Mouse (Mus musculus): Measurements from ENCODE around the gene Cox8a. TPM values are rescaled to one million over a fixed set of nuclear protein-coding genes. Genes with fewer than 3 reads are reported as not detected.

Cox8a gene
- polyA plus RNA-seq, 1 experiment from 2014 or later: 921 TPM

Other genes starting within 250 kb of the Cox8a start
- 198 and 257 TPM in 2 replicates for gene Ppp1r14b, start 242.6 kb downstream of the Cox8a start, polyA plus RNA-seq (2014; fragmentation: Nextera tagmentation; extraction: Ambion mirVana)
- gene Plcb3, start 241.1 kb downstream of the Cox8a start, polyA plus RNA-seq (2014; fragmentation: Nextera tagmentation; extraction: Ambion mirVana): 6.3 and 8.8 TPM in 2 replicates
- 73.8 and 86.9 TPM in 2 replicates for gene Fkbp2, start 237.1 kb downstream of the Cox8a start, polyA plus RNA-seq (2014; fragmentation: Nextera tagmentation; extraction: Ambion mirVana)
- gene Vegfb, start 230.0 kb downstream of the Cox8a start, polyA plus RNA-seq (2014; fragmentation: Nextera tagmentation; extraction: Ambion mirVana): 33.1 and 47.3 TPM in 2 replicates
- gene Dnajc4, start 225.0 kb downstream of the Cox8a start, polyA plus RNA-seq (2014; fragmentation: Nextera tagmentation; extraction: Ambion mirVana): 23.1 and 26.7 TPM in 2 replicates
- gene Nudt22, start 221.5 kb downstream of the Cox8a start, polyA plus RNA-seq (2014; fragmentation: Nextera tagmentation; extraction: Ambion mirVana): 19.4 and 20.2 TPM in 2 replicates
- gene Trpt1, start 221.5 kb downstream of the Cox8a start, polyA plus RNA-seq (2014; fragmentation: Nextera tagmentation; extraction: Ambion mirVana): 18.6 and 20.0 TPM in 2 replicates
- gene Fermt3, start 198.1 kb downstream of the Cox8a start, polyA plus RNA-seq (2014; fragmentation: Nextera tagmentation; extraction: Ambion mirVana): 1.7 and 3.0 TPM in 2 replicates
- gene Stip1, start 177.6 kb downstream of the Cox8a start, polyA plus RNA-seq (2014; fragmentation: Nextera tagmentation; extraction: Ambion mirVana): 180 and 217 TPM in 2 replicates
- gene Macrod1, start 160.8 kb downstream of the Cox8a start, polyA plus RNA-seq (2014; fragmentation: Nextera tagmentation; extraction: Ambion mirVana): 3.4 and 3.9 TPM in 2 replicates
- gene Flrt1, start 111.9 kb downstream of the Cox8a start, polyA plus RNA-seq (2014; fragmentation: Nextera tagmentation; extraction: Ambion mirVana): 7.0 and 10.2 TPM in 2 replicates
- gene Otub1, start 11.3 kb downstream of the Cox8a start, polyA plus RNA-seq (2014; fragmentation: Nextera tagmentation; extraction: Ambion mirVana): 244 and 263 TPM in 2 replicates
- 68.6 and 77.8 TPM in 2 replicates for gene Naa40, start 23.6 kb upstream of the Cox8a start, polyA plus RNA-seq (2014; fragmentation: Nextera tagmentation; extraction: Ambion mirVana)
- gene Rcor2, start 49.7 kb upstream of the Cox8a start, polyA plus RNA-seq (2014; fragmentation: Nextera tagmentation; extraction: Ambion mirVana): 23.1 and 26.6 TPM in 2 replicates
- 48.4 and 55.0 TPM in 2 replicates for gene Mark2, start 124.2 kb upstream of the Cox8a start, polyA plus RNA-seq (2014; fragmentation: Nextera tagmentation; extraction: Ambion mirVana)
- gene Spindoc, start 165.4 kb upstream of the Cox8a start, polyA plus RNA-seq (2014; fragmentation: Nextera tagmentation; extraction: Ambion mirVana): 26.9 and 48.1 TPM in 2 replicates
- gene 2700081O15Rik, start 200.0 kb upstream of the Cox8a start, polyA plus RNA-seq (2014; fragmentation: Nextera tagmentation; extraction: Ambion mirVana): 18.5 and 19.5 TPM in 2 replicates